Mouse (Mus musculus) bone marrow, adult 2 months (tissue): ENCODE data around the gene BC051142.
"Not testable (repeated sequence)": the region's sequence is repeated elsewhere in the genome, so short reads cannot be mapped to it uniquely, and the experiment has no call there.

ENCODE experiments used
- CTCF ChIP-seq: fragments of 200-500 bp; IDR thresholded peaks from 2 replicates; pipeline ENCODE4 v1.5.1; 2011; ENCODE audit warnings: low read length, control low read depth; ENCODE audit not compliant: control insufficient read depth, insufficient read depth
- POLR2A ChIP-seq: fragments of 200-500 bp; IDR thresholded peaks from 2 replicates; pipeline ENCODE4 v1.6.1; 2011; ENCODE audit warnings: low read depth, mild to moderate bottlenecking, control low read depth, low read length, borderline replicate concordance; ENCODE audit not compliant: control insufficient read depth

- not testable (repeated sequence) for TF ChIP-seq CTCF, POLR2A
These were observed 96.5 kb downstream of the BC051142 start for GRCm38 (mm10) chr17:34495156-34495555.
